9 mouse cellular contexts compared by ENCODE assay signal in genomic region chr7:17024814-17025504, GRCm38 (mm10). TPM values are rescaled to one million over a fixed set of nuclear protein-coding genes. Genes with fewer than 3 reads are reported as not detected.
DNase-seq lines count a peak whose midpoint lies in the region; ATAC-seq lines count a peak whose summit lies in the region.
"Had no signal": no experiment of that assay in that cellular context is flagged by ENCODE, and none has a peak within 500 bp of the region (broad histone marks: within the 10 kb centered on the region; RNA-seq: fewer than 3 reads in every experiment).

No protein-coding gene starts in this region.

- H3K9ac ChIP-seq in heart, embryonic 12.5 days = peak overlapping the region; percentile 93

- no peaks in the 10 kb centered on the region for H3K27me3 ChIP-seq in heart, embryonic 12.5 days (replicated peaks)

- 75% methylated on average over 10 of the region's 10 CpGs for WGBS in heart, embryonic 12.5 days

- no peak for ATAC-seq in heart, embryonic 12.5 days (ENCODE audit: insufficient number of reproducible peaks, low FRiP score)

- H3K27ac ChIP-seq in heart, embryonic 12.5 days (ENCODE audit: poor library complexity, severe bottlenecking) = 0 out of 2 replicates have a peak overlapping the region, but pooled peaks have one; percentile 76

- no peak overlapping the region for H3K4me3 ChIP-seq in heart, embryonic 12.5 days

- H3K4me1 ChIP-seq in heart, embryonic 12.5 days (replicated peaks) = peaks cover 49% of the 10 kb centered on the region

- H3K4me2 ChIP-seq in heart, embryonic 12.5 days = peak overlapping the region; percentile 86

- DNase-seq in adrenal gland, postnatal 10 days = peak; percentile 52
- DNase-seq in adrenal gland, adult 18-20 months (ENCODE audit: low spot score in 2 of 2) = no peak
- peak; percentile 61 for DNase-seq in CD4-positive, CD25-positive, alpha-beta regulatory T cell, adult 2 months (ENCODE audit: low read depth, low spot score)
- DNase-seq in kidney, postnatal 36 days = peak; percentile 77 to 82
- DNase-seq in natural killer cell, adult 2 months (ENCODE audit: low spot score in 2 of 2) = peak; percentile 35 to 49
- no peak for DNase-seq in right cerebral cortex, postnatal 36 days (ENCODE audit: low spot score in 2 of 2)
- DNase-seq in layer of hippocampus, adult 18-20 months (ENCODE audit: low spot score in 2 of 2) = no peak

- no peaks in the 10 kb centered on the region for H3K9me3 ChIP-seq in heart, embryonic 12.5 days (replicated peaks)

- H3K36me3 ChIP-seq in heart, embryonic 12.5 days = peaks cover 29% of the 10 kb centered on the region

RNA-seq across cellular contexts. Expression of gene Ppp5c, which starts 2.8 kb away (rescaled TPM):
- total RNA-seq in adrenal gland, postnatal 10 days (2021) = 10 to 100 TPM; 81.5 to 90.1 TPM
- total RNA-seq in adrenal gland, adult 18-20 months (2021) = 10 to 100 TPM; 88.9 to 95.2 TPM
- 87.3 and 91.9 TPM in 2 replicates for polyA plus RNA-seq in heart, embryonic 12.5 days (2016; fragmentation: Nextera tagmentation; extraction: Ambion mirVana)
- total RNA-seq in layer of hippocampus, adult 18-20 months (2021) = 100 to 1,000 TPM; 146 to 147 TPM

RNA-seq across cellular contexts. Expression of gene Ccdc8, which starts 32.5 kb away (rescaled TPM):
- total RNA-seq in adrenal gland, postnatal 10 days (2021) = 10 to 100 TPM; 16.2 to 21.2 TPM
- 10 to 100 TPM; 18.3 TPM for total RNA-seq in adrenal gland, adult 18-20 months (2021)
- polyA plus RNA-seq in heart, embryonic 12.5 days (2016; fragmentation: Nextera tagmentation; extraction: Ambion mirVana) = 19.6 and 29.4 TPM in 2 replicates
- 1 to 10 TPM; 1.8 to 2.1 TPM for total RNA-seq in layer of hippocampus, adult 18-20 months (2021)

RNA-seq across cellular contexts. Expression of gene Hif3a, which starts 37.3 kb away (rescaled TPM):
- 1 to 10 TPM; 4.9 to 6.7 TPM for total RNA-seq in adrenal gland, postnatal 10 days (2021)
- 1 to 10 TPM; 3.4 to 4.3 TPM for total RNA-seq in adrenal gland, adult 18-20 months (2021)
- polyA plus RNA-seq in heart, embryonic 12.5 days (2016; fragmentation: Nextera tagmentation; extraction: Ambion mirVana) = 36.8 and 38.2 TPM in 2 replicates
- total RNA-seq in layer of hippocampus, adult 18-20 months (2021) = 10 to 100 TPM in 1 of 2 experiments, 1 to 10 TPM in 1; 8.3 to 13.1 TPM
- polyA plus RNA-seq: C2C12 had no signal

RNA-seq across cellular contexts. Expression of gene Gm42372, which starts 42.1 kb away (rescaled TPM):
- total RNA-seq in adrenal gland, postnatal 10 days (2021) = 1 to 10 TPM; 1.3 to 1.8 TPM
- 1 to 10 TPM; 1.6 to 2.0 TPM for total RNA-seq in adrenal gland, adult 18-20 months (2021)
- polyA plus RNA-seq in heart, embryonic 12.5 days (2016; fragmentation: Nextera tagmentation; extraction: Ambion mirVana) = 0.14 and 0.15 TPM in 2 replicates
- total RNA-seq in layer of hippocampus, adult 18-20 months (2021) = 10 to 100 TPM; 53.4 to 54.0 TPM
- polyA plus RNA-seq: C2C12 had no signal

RNA-seq across cellular contexts. Expression of gene Psg16, which starts 48.9 kb away (rescaled TPM):
- under 1 TPM; 0.30 to 0.42 TPM for total RNA-seq in adrenal gland, postnatal 10 days (2021)
- total RNA-seq in adrenal gland, adult 18-20 months (2021) = under 1 TPM; 0.32 to 0.33 TPM
- 0.06 and 0.14 TPM in 2 replicates for polyA plus RNA-seq in heart, embryonic 12.5 days (2016; fragmentation: Nextera tagmentation; extraction: Ambion mirVana)
- 1 to 10 TPM; 3.0 to 5.0 TPM for total RNA-seq in layer of hippocampus, adult 18-20 months (2021)
- polyA plus RNA-seq: C2C12 had no signal

Comparison
In these comparisons a context has a peak if more than half of its experiments do, and no peak if none do; other contexts are left out.
1. DNase-seq: peak in adrenal gland, postnatal 10 days (single experiment), CD4-positive, CD25-positive, alpha-beta regulatory T cell, adult 2 months (single experiment), kidney, postnatal 36 days (2 of 2) and natural killer cell, adult 2 months (2 of 2); none in adrenal gland, adult 18-20 months (0 of 2), right cerebral cortex, postnatal 36 days (0 of 2) and layer of hippocampus, adult 18-20 months (0 of 2).
2. RNA of gene Ccdc8, which starts 32.5 kb away (total RNA-seq): 16.2 to 21.2 TPM in adrenal gland, postnatal 10 days and 18.3 TPM in adrenal gland, adult 18-20 months; 1.8 to 2.1 TPM in layer of hippocampus, adult 18-20 months; every median in the first group is over 4 times any median in the second.